Mouse (Mus musculus): ENCODE data around the gene Ppargc1a. TPM values are rescaled to one million over a fixed set of nuclear protein-coding genes. Genes with fewer than 3 reads are reported as not detected.

Ppargc1a gene
- total and polyA plus RNA-seq, 3 experiments, result not detected

DNA sequence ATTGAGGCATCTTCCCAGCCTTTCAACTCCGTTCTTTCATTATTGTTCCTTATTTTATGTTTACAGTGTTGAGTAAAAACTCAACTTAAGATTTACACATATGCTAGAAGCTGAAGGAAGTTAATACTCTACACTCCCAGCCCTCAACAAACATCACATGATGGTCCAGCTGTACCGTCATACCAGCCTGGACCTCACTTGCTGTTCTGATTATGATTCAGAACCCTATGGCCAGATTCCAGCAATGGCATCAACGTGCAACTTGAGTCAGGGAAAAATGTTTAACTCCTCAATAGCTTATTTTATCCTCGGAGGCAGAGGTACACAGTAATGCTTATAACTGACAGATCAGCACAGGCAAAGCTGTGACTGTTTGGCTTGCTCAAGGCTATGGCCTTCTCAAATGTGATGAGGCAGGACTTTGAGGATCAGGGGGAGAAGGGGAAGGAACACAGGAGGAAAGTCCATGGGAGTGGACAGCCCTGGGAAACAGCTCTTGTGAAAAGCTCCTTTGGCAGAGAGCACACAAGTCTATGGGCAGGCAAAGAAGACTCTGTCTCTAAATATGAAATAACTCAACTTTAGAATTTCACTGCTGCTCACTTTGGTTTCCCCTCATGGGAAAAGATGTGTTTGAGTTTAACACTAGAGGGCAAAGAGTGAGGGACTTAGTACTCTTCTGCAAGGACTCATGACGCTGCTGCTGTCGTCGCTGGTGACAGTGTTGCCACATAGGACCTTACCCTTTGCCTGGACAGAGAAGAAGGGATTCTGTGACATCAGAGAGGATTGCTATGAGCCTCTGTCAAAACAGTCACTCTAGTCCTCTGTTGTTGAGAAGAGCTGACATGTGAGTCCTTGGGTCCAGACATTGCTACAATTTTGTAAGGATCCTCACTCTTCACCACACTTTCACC, 22.1 kb downstream of the Ppargc1a start:
- no peaks in the 10 kb centered on the region for H3K79me2 ChIP-seq (replicated peaks; ENCODE audit: control insufficient read depth, extremely low read depth, insufficient read depth, poor library complexity, severe bottlenecking)
- no peak for DNase-seq (ENCODE audit: extremely low read depth)
- H3K27me3 ChIP-seq (replicated peaks), result no peaks in the 10 kb centered on the region
- H3K4me3 ChIP-seq (replicated peaks in 1 of 3; ENCODE audit: low read depth in 2 of 3, low read length in 2 of 3, poor library complexity in 1 of 3), result no peak overlapping the region
- H3K9ac ChIP-seq (ENCODE audit: insufficient read depth, low read depth), result no peak overlapping the region
- in situ Hi-C loops (cut with MboI; ENCODE audit: low pct_ligation_motif_present, low pct_unique_long_range_greater_than_20kb, low sequenced_read_pairs) (no loop called here), dilution Hi-C loops (cut with MboI; ENCODE audit: extremely low pct_ligation_motif_present, extremely low pct_unique_long_range_greater_than_20kb, low sequenced_read_pairs) (no loop called here)
- TF ChIP-seq KAT2A (IDR thresholded peaks at IDR 0.05; ENCODE audit: insufficient replicate concordance, low read length) (no peak), ZMIZ1 (IDR thresholded peaks at IDR 0.05; ENCODE audit: low read depth, low read length) (no peak), NELFE (IDR thresholded peaks at IDR 0.05; ENCODE audit: low read depth, low read length) (no peak), UBTF (IDR thresholded peaks at IDR 0.05; ENCODE audit: low read depth, low read length) (no peak), ETS1 (conservative IDR thresholded peaks at IDR 0.05; ENCODE audit: low read depth, low read length) (no peak), MAX (IDR thresholded peaks at IDR 0.05; ENCODE audit: low read length) (no peak), HCFC1 (IDR thresholded peaks at IDR 0.05; ENCODE audit: low read depth, low read length) (no peak), USF1 (IDR thresholded peaks at IDR 0.05; ENCODE audit: low read depth, low read length) (no peak)
- peaks cover 25% of the 10 kb centered on the region for H3K9me3 ChIP-seq (replicated peaks; ENCODE audit: low read length)
- no peaks in the 10 kb centered on the region for H3K36me3 ChIP-seq (replicated peaks in 1 of 2; ENCODE audit: control insufficient read depth in 1 of 2, insufficient read depth in 1 of 2, low read length in 1 of 2)
- no peaks in the 10 kb centered on the region for H3K4me1 ChIP-seq (ENCODE audit: control insufficient read depth in 1 of 2, insufficient read depth in 2 of 2)
- H3K27ac ChIP-seq (ENCODE audit: insufficient read depth, low read depth), result no peak overlapping the region
- no peak overlapping the region for H3K4me2 ChIP-seq (ENCODE audit: insufficient read depth, low read depth, poor library complexity, severe bottlenecking)

- Histone ChIP-seq H3K27ac (ENCODE audit: insufficient read depth, low read depth) (no peak overlapping the region), H3K9me3 (replicated peaks; ENCODE audit: low read length) (peaks cover 22% of the 10 kb centered on the region), H3K4me1 (ENCODE audit: control insufficient read depth in 1 of 2, insufficient read depth in 2 of 2) (no peaks in the 10 kb centered on the region), H3K4me3 (replicated peaks in 1 of 3; ENCODE audit: low read depth in 2 of 3, low read length in 2 of 3, poor library complexity in 1 of 3) (no peak overlapping the region), H3K9ac (ENCODE audit: insufficient read depth, low read depth) (no peak overlapping the region), H3K4me2 (ENCODE audit: insufficient read depth, low read depth, poor library complexity, severe bottlenecking) (no peak overlapping the region), H3K27me3 (replicated peaks) (no peaks in the 10 kb centered on the region), H3K79me2 (replicated peaks; ENCODE audit: control insufficient read depth, extremely low read depth, insufficient read depth, poor library complexity, severe bottlenecking) (no peaks in the 10 kb centered on the region), H3K36me3 (replicated peaks in 1 of 2; ENCODE audit: control insufficient read depth in 1 of 2, insufficient read depth in 1 of 2, low read length in 1 of 2) (no peaks in the 10 kb centered on the region)
- in situ Hi-C loops (cut with MboI; ENCODE audit: low pct_ligation_motif_present, low pct_unique_long_range_greater_than_20kb, low sequenced_read_pairs), result no loop called here
- dilution Hi-C loops (cut with MboI; ENCODE audit: extremely low pct_ligation_motif_present, extremely low pct_unique_long_range_greater_than_20kb, low sequenced_read_pairs), result no loop called here
- DNase-seq (ENCODE audit: extremely low read depth), result no peak
- no peak for TF ChIP-seq JUND (conservative IDR thresholded peaks at IDR 0.05; ENCODE audit: low read depth, low read length)
- TF ChIP-seq ZC3H11A (IDR thresholded peaks at IDR 0.05; ENCODE audit: low read depth, low read length), result no peak
- no peak for TF ChIP-seq E2F4 (IDR thresholded peaks at IDR 0.05; ENCODE audit: insufficient replicate concordance, low read depth, low read length)
- no peak for TF ChIP-seq CHD2 (IDR thresholded peaks at IDR 0.05; ENCODE audit: low read length)
- TF ChIP-seq USF2 (conservative IDR thresholded peaks at IDR 0.05; ENCODE audit: low read depth, low read length), result no peak
- no peak for TF ChIP-seq GABPA (IDR thresholded peaks at IDR 0.05; ENCODE audit: insufficient replicate concordance, low read depth, low read length)
- no peak for TF ChIP-seq USF1 (IDR thresholded peaks at IDR 0.05; ENCODE audit: low read depth, low read length)
- no peak for TF ChIP-seq POLR2A (IDR thresholded peaks at IDR 0.05; ENCODE audit: low read depth, low read length)
- no peak for TF ChIP-seq ETS1 (conservative IDR thresholded peaks at IDR 0.05; ENCODE audit: low read depth, low read length)
- no peak for TF ChIP-seq ZKSCAN1 (IDR thresholded peaks at IDR 0.05; ENCODE audit: borderline replicate concordance, low read depth, low read length)
- no peak for TF ChIP-seq EP300 (IDR thresholded peaks at IDR 0.05; ENCODE audit: low read length)
- TF ChIP-seq MAZ (IDR thresholded peaks at IDR 0.05; ENCODE audit: low read depth, low read length), result no peak
These were observed 23.3 kb downstream of the Ppargc1a start for GRCm38 (mm10) chr5:51544141-51544735.

All from CH12.LX (cell line).